Mouse (Mus musculus): ENCODE data around the gene Sccpdh.

DNA sequence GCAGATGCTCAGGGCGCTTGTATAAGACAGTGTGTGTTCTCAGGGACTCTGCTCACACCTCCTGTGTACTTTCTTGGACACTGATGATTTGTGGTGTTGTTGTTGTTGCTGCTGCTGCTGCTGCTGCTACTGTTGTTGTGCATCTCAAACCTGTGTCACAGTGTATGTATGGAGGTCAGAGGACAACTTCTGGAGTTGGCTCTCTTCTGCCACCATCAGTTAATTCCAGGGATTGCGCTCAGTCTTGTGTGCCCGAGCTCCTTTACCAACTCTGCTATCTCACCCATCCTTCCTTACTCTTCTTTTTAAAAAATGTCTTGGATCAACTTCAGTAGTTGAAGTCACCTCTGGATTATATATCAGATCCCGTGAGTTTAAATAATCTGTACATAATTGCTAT is 43.7 kb upstream of the Sccpdh start:
- TF ChIP-seq E2F4 (IDR thresholded peaks at IDR 0.05; ENCODE audit: insufficient read depth) = no peak
- TF ChIP-seq POLR2A (IDR thresholded peaks at IDR 0.05; ENCODE audit: insufficient read length, low read depth) = no peak
- TF ChIP-seq POLR2AphosphoS2 (IDR thresholded peaks at IDR 0.05; ENCODE audit: insufficient read length, low read depth) = no peak
- no peak for TF ChIP-seq TCF12 (IDR thresholded peaks at IDR 0.05; ENCODE audit: insufficient read depth, poor library complexity, severe bottlenecking)
- TF ChIP-seq MYOG (IDR thresholded peaks at IDR 0.05; ENCODE audit: control insufficient read depth in 1 of 3, insufficient read depth in 1 of 3, insufficient read length in 2 of 3, low read depth in 2 of 3) = no peak
- no peak for TF ChIP-seq MAX (IDR thresholded peaks at IDR 0.05; ENCODE audit: low read depth)

All from myocyte (in vitro differentiated cells).